Mouse (Mus musculus) olfactory bulb, adult 2 months (tissue): ENCODE measurements at regions not wholly inside any gene's neighbourhood (a gene's known extent, or its start where the extent isn't known, plus 50 kb on each side); places are given as distances from the start of the nearest gene placed in this dataset.

ENCODE experiments used
- H3K27ac ChIP-seq: fragments of 200-500 bp; 2 replicates; pipeline ENCODE4 v1.5.1; 2012; ENCODE audit warnings: low read depth, low read length; ENCODE audit not compliant: insufficient read depth
- H3K4me1 ChIP-seq: fragments of 200-500 bp; 2 replicates; pipeline ENCODE4 v1.6.1; 2012; ENCODE audit warnings: low read length; ENCODE audit not compliant: control insufficient read depth, insufficient read depth
- H3K4me3 ChIP-seq: fragments of 200-500 bp; 2 replicates; pipeline ENCODE4 v1.5.1; 2012; ENCODE audit warnings: mild to moderate bottlenecking, low read depth, low read length, moderate library complexity; ENCODE audit not compliant: insufficient read depth
- CTCF ChIP-seq: fragments of 200-500 bp; IDR thresholded peaks from 2 replicates; pipeline ENCODE4 v1.5.1; 2012; ENCODE audit warnings: low read depth, mild to moderate bottlenecking, low read length, moderate library complexity; ENCODE audit not compliant: insufficient read depth
- POLR2A ChIP-seq: fragments of 200-500 bp; IDR thresholded peaks from 2 replicates; pipeline ENCODE4 v1.6.1; 2012; ENCODE audit warnings: mild to moderate bottlenecking, low read depth, low read length, moderate library complexity; ENCODE audit not compliant: insufficient read depth
- WGBS: fragments of 180-500 bp; shearing (Covaris S2); methylation state at CpG from one replicate; pipeline ENCODE4 v1.1.7; 2018; 5-methylcytosine and 5-hydroxymethylcytosine counted together

DNA sequence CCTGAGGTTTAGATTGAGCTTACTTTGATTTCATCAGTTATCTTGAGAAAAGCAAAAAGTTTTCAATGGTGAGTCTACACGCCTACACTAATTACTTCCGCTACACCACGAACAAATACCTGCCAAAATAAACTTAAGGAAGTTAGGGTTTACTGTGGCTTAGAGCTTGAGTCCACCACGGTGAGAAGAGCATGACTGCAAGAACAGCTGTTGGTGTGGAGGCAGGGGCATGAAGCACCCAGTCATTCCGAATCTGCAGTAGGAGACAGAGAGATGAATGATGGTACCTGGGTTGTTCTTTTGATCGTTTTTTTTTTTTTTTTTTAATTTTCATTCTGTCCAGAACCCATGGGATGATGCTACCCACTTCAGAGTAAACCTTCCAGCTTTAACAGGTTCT lies 114.1 kb upstream of the Map3k7 start:
- TF ChIP-seq POLR2A (no peak), CTCF (no peak)
- no peak overlapping the region for H3K27ac ChIP-seq
- H3K4me3 ChIP-seq, result no peak overlapping the region
- peaks cover 7% of the 10 kb centered on the region for H3K4me1 ChIP-seq
- 74% methylated on average over 6 of the region's 6 CpGs for WGBS

DNA sequence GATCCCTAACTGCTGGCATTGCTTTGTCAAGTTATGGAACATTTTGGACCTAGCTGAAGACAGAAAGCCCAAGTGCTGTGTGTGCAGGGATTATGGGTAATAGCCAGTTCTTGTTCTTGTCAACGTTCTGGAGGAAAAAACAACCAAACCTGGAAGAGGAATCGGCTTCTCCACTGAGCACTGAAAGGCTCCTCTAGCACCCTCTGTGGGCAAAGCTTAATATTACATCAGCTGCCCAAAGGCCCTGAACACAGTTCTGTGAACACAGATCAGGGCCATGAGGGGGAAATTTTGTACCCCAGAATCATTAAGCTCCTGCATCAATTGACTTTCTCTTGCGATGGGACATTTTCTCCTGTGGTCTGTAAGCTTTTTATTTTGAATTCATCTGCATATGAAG lies 112.9 kb upstream of the Map3k7 start:
- Histone ChIP-seq H3K4me1 (peaks cover 7% of the 10 kb centered on the region), H3K4me3 (no peak overlapping the region), H3K27ac (no peak overlapping the region)
- no peak for TF ChIP-seq POLR2A
- TF ChIP-seq CTCF, result no peak
- WGBS, result 48% methylated on average over 3 of the region's 3 CpGs

DNA sequence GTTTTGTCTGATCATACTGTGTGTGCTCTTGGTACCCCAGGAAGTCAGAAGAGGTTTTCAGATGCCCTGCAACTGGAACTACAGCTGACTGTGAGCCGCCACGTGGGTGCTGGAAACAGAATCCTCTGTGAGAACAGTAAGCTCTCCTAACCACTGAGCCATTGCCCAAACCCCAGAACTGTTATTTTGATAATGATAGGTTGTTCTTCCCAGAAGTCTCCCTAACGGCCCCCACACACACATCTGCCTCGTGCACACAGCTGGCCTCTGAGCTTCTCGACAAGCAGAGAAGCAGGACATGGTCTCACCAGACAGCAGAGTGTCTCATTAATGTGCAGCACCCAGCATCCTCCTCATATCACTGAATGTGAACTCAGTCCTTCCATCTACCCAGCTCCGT lies 110.0 kb upstream of the Map3k7 start:
- no peak for TF ChIP-seq POLR2A
- TF ChIP-seq CTCF, result no peak
- 29% methylated on average over 6 of the region's 6 CpGs for WGBS
- Histone ChIP-seq H3K27ac (no peak overlapping the region), H3K4me3 (no peak overlapping the region), H3K4me1 (peaks cover 7% of the 10 kb centered on the region)

DNA sequence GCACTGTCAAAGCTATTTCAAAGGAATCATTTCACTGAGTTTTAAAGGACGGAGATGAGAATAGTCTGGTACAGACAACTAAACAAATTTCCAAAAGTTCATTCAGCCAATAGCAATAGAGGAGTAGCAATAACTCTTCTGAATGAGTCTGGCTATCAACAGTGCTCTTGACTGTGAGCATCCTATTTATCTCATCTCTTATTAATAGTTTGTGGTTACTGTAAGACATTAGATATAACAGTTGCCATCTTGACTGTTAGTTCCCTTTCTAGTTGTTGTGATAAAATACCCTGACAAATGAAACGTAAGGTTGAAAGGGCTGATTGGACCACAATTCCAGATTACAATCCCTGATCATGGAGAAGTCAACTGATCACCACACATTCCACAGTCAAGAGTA lies 103.5 kb upstream of the Map3k7 start:
- H3K4me3 ChIP-seq, result no peak overlapping the region
- TF ChIP-seq CTCF, result no peak
- TF ChIP-seq POLR2A, result no peak
- no peak overlapping the region for H3K27ac ChIP-seq
- H3K4me1 ChIP-seq, result no peaks in the 10 kb centered on the region
- 91% methylated on average over 2 of the region's 2 CpGs for WGBS

DNA sequence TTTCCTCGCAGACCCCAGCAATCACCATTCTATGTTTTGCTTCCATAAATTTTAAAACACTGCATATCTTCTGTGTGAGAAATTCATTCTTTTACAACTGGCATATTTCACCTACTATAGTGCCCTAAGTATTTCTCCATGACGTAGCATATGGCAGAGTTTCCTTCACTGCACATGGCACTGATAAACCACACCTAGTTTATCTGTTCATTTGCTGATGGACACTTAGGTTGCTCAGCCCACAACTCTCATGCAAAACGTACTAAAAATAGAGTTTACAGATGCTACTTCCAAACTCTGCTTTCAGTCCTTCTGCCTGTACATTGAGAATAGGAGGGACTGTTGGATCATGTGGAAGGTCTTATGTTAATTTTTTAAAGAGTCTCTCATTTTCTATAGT lies 102.7 kb upstream of the Map3k7 start:
- H3K4me1 ChIP-seq, result no peaks in the 10 kb centered on the region
- WGBS, result 88% methylated on average over 3 of the region's 3 CpGs
- TF ChIP-seq CTCF (no peak), POLR2A (no peak)
- no peak overlapping the region for H3K27ac ChIP-seq
- H3K4me3 ChIP-seq, result no peak overlapping the region

DNA sequence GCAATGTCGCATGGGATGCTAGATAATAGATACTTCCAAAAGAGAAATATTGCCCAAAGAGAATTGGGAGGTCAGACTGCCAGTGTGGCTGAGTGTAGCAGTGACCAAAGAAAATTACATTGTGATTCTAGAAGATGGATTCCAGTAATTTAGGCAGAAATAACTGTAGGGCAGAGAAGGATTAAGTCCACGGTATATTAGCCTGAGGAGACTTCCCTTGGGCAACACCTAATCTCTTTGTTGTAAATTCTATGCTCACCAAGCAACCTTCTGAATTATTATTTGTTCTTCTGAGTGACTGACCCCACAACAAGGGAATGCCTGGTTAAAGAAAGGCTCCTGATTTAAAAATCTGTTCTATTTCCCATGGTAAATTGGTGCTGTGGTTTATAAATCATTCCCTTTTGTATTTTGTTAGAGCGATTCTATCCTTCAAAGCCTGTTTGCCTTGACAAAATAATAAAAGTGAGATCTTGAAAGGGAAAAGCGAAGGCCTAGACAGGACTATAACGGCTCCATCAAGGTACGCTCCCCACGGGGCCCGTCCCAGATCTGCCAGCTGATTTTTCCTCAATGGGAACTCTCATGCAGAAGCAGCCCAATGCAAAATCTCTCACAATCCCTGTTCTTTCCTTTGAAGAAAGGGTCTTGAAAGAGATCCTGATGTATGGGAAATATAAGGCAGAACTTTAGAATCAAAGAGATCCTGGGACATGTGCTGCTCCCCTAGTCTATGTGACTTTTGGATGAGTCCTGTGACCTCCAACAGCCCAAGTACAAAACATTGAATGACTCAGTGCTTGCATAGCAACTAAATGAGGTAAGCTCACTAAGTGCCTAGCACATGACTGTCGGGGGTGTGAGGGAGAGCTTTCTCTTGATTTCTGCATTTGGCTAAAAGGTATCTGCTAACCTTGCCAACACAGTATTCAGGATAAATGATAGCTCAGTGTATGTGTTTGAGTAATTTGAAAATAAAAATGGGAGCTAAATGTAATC lies 90.6 kb upstream of the Map3k7 start:
- Histone ChIP-seq H3K4me1 (no peaks in the 10 kb centered on the region), H3K4me3 (no peak overlapping the region), H3K27ac (no peak overlapping the region)
- no peak for TF ChIP-seq CTCF
- TF ChIP-seq POLR2A, result no peak
- 78% methylated on average over 9 of the region's 9 CpGs for WGBS

DNA sequence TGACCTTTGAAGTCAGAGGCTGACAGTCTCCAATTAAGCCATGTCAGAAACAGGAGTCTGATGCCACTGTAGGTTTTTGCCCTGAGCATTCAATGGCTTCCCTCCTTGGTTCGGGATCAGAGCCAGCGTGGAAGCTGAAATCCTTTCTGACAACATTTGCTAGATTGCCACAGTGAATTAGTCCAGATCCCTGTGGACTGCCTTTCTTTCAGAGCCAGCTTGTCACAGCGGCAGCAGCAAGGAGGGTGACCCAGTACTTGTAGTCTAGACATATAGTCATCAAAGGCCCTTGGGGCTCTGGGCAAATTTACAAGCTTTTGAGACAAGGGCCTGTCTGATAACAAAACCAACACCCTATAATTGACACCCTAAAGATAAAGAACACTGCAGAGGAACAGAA lies 86.5 kb upstream of the Map3k7 start:
- TF ChIP-seq POLR2A, result no peak
- TF ChIP-seq CTCF, result no peak
- WGBS, result 65% methylated on average over 3 of the region's 3 CpGs
- Histone ChIP-seq H3K4me1 (no peaks in the 10 kb centered on the region), H3K4me3 (no peak overlapping the region), H3K27ac (no peak overlapping the region)

DNA sequence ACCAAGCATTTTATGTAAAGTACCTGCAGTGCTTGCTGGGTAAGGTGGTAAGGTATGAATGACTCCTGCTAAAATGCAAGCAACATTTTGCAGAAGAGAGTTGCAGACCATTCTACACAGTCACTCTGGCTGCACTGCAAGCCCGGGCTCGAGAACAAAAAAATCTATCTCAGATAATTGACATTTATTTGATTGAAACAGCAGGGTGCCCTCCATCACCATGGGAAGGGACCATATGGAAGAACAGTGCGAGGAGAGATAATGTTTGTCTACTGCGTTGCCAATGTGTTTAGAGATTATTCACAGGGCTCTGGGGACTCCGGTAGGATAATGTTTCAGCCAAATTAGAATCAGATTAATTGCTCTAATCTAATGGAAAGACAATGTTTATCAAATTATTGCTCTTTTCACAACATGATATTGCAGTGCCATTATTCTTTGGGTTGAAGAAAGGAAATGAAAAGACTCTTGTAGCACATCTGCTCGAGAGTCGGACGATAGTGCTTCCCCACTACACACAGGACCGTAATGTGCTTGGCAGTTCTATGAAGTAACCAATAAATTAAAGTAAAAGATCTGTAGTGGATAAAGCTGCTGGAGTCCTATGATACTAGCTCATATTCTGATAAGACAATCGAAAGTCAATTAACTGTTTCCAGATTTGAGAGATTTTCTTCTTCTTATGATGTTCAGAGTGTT lies 85.3 kb upstream of the Map3k7 start:
- 60% methylated on average over 10 of the region's 10 CpGs for WGBS
- Histone ChIP-seq H3K4me3 (no peak overlapping the region), H3K4me1 (no peaks in the 10 kb centered on the region), H3K27ac (no peak overlapping the region)
- TF ChIP-seq POLR2A (no peak), CTCF (no peak)

DNA sequence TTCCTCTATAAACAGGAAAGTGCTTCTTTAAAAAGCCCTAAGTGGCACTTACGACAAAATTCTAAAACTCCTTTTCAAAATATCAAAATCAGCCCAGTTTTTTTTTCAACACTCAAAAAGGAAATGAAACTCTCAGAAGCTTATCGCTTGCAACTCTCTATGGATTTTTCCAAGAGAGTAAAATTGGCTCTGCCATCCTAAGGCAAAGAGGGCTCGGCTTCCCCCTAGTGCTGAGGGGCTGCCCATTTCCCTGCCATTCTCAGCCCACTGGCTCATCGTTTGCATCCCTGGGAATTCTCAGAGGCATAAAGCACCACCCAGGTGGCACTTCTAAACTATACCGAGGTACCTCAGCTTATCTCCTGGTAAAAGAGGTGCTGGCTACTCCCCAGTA lies 84.7 kb upstream of the Map3k7 start:
- Histone ChIP-seq H3K27ac (no peak overlapping the region), H3K4me3 (no peak overlapping the region), H3K4me1 (no peaks in the 10 kb centered on the region)
- TF ChIP-seq CTCF (no peak), POLR2A (no peak)
- WGBS, result 53% methylated on average over 5 of the region's 5 CpGs
